Mouse (Mus musculus) right cerebral cortex, adult 2 months (tissue): Measurements from ENCODE around the gene Golgb1.
A peak's percentile ranks its signal among the peaks of the same experiment; 100 is the strongest.
"Not testable (repeated sequence)": the region's sequence is repeated elsewhere in the genome, so short reads cannot be mapped to it uniquely, and the experiment has no call there.

Experiments
- DNase-seq, 2 experiments: peaks; one replicate each; pipeline ENCODE4 v3.0.0; 2021 to 2022; ENCODE audit warnings: low spot score in 2 of 2

The Golgb1 gene

GRCm38 (mm10) chr16:36874583-36875275, at the start of gene Golgb1, which contains the start of gene Eaf2:
Gene Golgb1 (plus strand): TSS chr16:36875140.
Gene Eaf2 (minus strand): TSS chr16:36875003.
- peak; percentile 97 to 98 for DNase-seq

- DNase-seq, result no peak
Observed at GRCm38 (mm10) chr16:36827611-36828053, 47.3 kb upstream of the Golgb1 start.

- DNase-seq, result peak; percentile 81 to 82
Observed at GRCm38 (mm10) chr16:36828054-36828786, 46.7 kb upstream of the Golgb1 start, which contains the start of gene Iqcb1. Gene Iqcb1 (plus strand): TSS chr16:36828385.

- DNase-seq, result peak in 1 of 2 experiments; percentile 23
Observed at GRCm38 (mm10) chr16:36828820-36829219, 46.1 kb upstream of the Golgb1 start.

GRCm38 (mm10) chr16:36846894-36847293, 28.0 kb upstream of the Golgb1 start:
- not testable (repeated sequence) for DNase-seq

- DNase-seq, result no peak
Observed at GRCm38 (mm10) chr16:36851202-36851601, 23.7 kb upstream of the Golgb1 start.

- DNase-seq, result no peak
Observed at GRCm38 (mm10) chr16:36863585-36863984, 11.4 kb upstream of the Golgb1 start.

- DNase-seq, result no peak
Observed at GRCm38 (mm10) chr16:36869442-36869841, 5.5 kb upstream of the Golgb1 start.

- DNase-seq, result peak; percentile 32 to 49
Observed at GRCm38 (mm10) chr16:36875276-36875851, 424 bp downstream of the Golgb1 start.

DNA sequence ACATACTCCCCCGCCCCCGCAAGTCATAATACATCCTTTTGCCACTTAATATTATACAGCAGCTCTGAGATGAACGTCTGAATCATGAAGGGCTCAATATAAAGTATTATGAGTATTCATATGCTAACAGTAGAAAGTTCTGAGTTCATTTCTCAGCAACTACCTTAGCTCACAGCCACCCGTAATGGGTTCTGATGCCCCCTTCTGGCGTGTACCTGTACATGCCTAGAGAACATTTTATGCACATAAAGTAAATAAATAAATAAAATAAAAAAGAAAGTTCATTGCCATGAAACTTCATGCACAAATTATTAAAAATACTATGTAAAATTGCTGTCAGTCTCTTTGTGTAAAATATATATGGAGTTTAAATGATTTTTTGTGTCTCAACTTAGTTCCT, 2.4 kb downstream of the Golgb1 start:
- DNase-seq, result no peak

- DNase-seq, result no peak
Observed at GRCm38 (mm10) chr16:36882737-36883343, 7.9 kb downstream of the Golgb1 start.

- no peak for DNase-seq
Observed at GRCm38 (mm10) chr16:36884881-36885280, 9.9 kb downstream of the Golgb1 start.

DNA sequence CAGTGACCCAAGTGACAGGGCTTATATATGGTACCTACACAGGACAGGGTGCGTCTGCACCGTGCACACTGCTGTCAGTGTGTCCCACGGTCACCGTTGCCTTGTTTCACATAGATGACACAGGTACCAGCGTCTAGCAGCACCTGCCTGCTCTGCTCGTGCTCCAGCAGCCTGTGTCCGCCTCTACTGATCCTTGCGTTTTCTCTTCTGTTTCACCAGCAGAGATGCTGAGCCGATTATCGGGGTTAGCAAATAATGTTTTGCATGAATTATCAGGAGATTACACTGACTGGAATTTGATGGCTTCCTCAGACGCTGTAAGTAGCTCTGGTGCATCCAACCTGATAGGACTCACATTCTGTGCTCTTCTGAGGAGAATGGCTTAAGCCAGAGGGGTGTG, 11.0 kb downstream of the Golgb1 start:
- DNase-seq, result no peak

DNA sequence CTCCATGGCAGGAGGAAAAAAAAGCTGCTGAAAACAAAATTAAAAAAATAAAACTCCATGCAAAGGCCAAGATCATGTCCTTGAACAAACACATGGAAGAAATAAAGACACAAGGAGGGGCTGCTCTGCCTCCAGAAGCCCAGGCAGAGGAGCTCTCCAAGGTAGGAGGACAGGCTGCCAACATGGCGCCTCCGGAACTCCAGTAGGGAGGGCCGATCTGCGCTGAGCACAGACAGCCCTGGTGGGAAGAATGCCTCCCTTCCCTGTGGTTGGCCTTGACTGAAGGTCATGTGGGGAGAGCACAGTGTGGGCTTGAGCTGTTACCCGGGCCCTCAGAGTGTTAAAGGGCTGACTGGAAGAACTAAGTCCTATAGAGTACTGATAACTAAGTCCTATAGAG, 12.6 kb downstream of the Golgb1 start:
- no peak for DNase-seq

- no peak for DNase-seq
Observed at GRCm38 (mm10) chr16:36890559-36890958, 15.6 kb downstream of the Golgb1 start.

GRCm38 (mm10) chr16:36891415-36891814, 16.5 kb downstream of the Golgb1 start:
- DNase-seq, result no peak

- no peak for DNase-seq
Observed at GRCm38 (mm10) chr16:36893317-36893716, 18.4 kb downstream of the Golgb1 start.

- DNase-seq, result no peak
Observed at GRCm38 (mm10) chr16:36896712-36897111, 21.8 kb downstream of the Golgb1 start.

DNA sequence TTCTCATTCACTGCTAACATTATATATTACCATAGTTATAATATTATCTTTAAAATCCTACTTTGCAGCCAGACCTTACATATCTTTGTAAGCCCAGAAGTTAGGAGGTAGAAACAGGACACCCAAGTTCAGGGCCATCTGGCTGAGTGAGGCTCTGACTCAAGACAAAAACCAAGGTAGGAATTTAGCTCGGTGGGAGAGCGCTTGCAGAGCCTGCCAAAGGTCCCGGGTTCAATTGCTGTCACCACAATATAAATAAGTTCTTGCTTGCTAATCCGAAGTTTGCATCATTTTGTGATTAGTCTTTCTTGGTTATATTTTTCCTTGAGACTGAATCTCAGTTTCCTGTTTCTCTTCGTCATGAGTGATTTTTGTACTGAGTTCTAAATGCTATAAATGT, 28.2 kb downstream of the Golgb1 start:
- DNase-seq, result no peak

DNA sequence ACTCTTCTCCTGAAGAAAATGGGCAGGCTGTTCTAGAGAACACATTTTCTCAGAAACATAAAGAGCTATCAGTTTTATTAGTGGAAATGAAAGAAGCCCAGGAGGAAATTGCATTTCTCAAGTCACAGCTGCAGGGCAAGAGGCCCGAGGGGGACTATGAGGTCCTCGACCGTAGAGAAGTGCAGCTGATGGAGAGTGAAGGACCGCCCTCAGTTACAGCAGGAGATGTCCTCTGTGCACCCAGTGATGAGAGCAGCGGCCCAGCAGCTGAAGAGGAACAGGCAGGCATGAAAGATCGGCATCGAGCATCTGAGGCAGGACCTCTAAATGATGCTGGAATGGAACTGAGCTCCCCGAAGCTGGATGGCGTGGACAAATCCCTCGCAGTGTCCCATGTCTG, 37.0 kb downstream of the Golgb1 start:
- no peak for DNase-seq

DNA sequence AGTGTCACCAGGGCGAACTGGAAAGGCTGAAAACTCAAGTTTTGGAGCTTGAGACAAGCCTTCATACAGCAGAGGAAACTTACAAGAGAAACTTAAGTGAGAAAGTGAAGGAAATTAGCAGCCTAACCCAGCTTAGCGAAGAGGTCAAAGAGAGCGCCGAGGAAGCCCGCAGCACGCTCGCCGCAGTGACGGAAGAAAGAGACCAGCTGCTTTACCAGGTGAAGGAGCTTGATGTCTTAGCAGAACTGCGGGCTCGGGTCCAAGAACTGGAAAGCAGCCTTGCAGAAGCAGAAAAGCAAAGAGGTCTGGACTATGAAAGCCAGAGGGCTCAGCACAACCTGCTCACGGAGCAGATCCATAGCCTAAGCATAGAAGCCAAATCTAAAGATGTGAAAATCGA, 37.4 kb downstream of the Golgb1 start:
- DNase-seq, result no peak

- no peak for DNase-seq
Observed at GRCm38 (mm10) chr16:36914195-36914594, 39.3 kb downstream of the Golgb1 start.
